Mouse (Mus musculus) heart, embryonic 11.5 days (tissue): Measurements from ENCODE around the gene Slc13a2. TPM values are rescaled to one million over a fixed set of nuclear protein-coding genes. Genes with fewer than 3 reads are reported as not detected.

ENCODE experiments used
- ATAC-seq: fragments of 200-750 bp; cut with Nextera tagmentation; replicated peaks from 2 replicates; pipeline ENCODE4 v1.8.0; 2017; ENCODE audit warnings: moderate library complexity; ENCODE audit not compliant: insufficient number of reproducible peaks, low FRiP score, low TSS enrichment
- H3K27ac ChIP-seq: fragments of 300-500 bp; sonication (generic); 2 replicates; pipeline ENCODE4 v1.5.1; 2014; ENCODE audit warnings: mild to moderate bottlenecking, low read depth, low read length
- H3K27me3 ChIP-seq: fragments of 300-500 bp; sonication (generic); 2 replicates; pipeline ENCODE4 v1.6.1; 2014; ENCODE audit warnings: mild to moderate bottlenecking, low read length, mixed read lengths; ENCODE audit not compliant: control insufficient read depth, insufficient read depth
- H3K36me3 ChIP-seq: fragments of 300-500 bp; sonication (generic); 2 replicates; pipeline ENCODE4 v1.6.1; 2014; ENCODE audit warnings: mild to moderate bottlenecking, low read length, moderate library complexity, mixed read lengths; ENCODE audit not compliant: control insufficient read depth, insufficient read depth
- H3K4me1 ChIP-seq: fragments of 300-500 bp; sonication (generic); 2 replicates; pipeline ENCODE4 v1.6.1; 2014; ENCODE audit warnings: low read length; ENCODE audit not compliant: control insufficient read depth, insufficient read depth
- H3K4me2 ChIP-seq: fragments of 300-500 bp; sonication (generic); 2 replicates; pipeline ENCODE4 v1.6.1; 2014; ENCODE audit warnings: mild to moderate bottlenecking, moderate library complexity
- H3K4me3 ChIP-seq: fragments of 300-500 bp; sonication (generic); 2 replicates; pipeline ENCODE4 v1.5.1; 2014; ENCODE audit warnings: low read depth, low read length
- H3K9ac ChIP-seq: fragments of 300-500 bp; sonication (generic); 2 replicates; pipeline ENCODE4 v1.6.1; 2014; ENCODE audit warnings: mild to moderate bottlenecking, low read depth, low read length, moderate library complexity
- H3K9me3 ChIP-seq: fragments of 300-500 bp; sonication (generic); replicated peaks from 2 replicates; pipeline ENCODE4 v1.6.1; 2016; ENCODE audit warnings: low read length; ENCODE audit not compliant: control insufficient read depth
- WGBS: fragments of 180-500 bp; shearing (Covaris S2); extraction: QIAGEN DNeasy Blood & Tissue Kit; methylation state at CpG from one replicate; pipeline ENCODE4 v1.1.7; 2014; ENCODE audit not compliant: insufficient replicate concordance; 5-methylcytosine and 5-hydroxymethylcytosine counted together
- polyA plus RNA-seq: library from polyadenylated mRNA; unstranded; fragments of >200 nt; fragmentation: Nextera tagmentation; extraction: Ambion mirVana; gene quantifications from 2 replicates; pipeline ENCODE4 v1.2.1, GENCODE M21; 2014

Gene Slc13a2
- polyA plus RNA-seq, 1 experiment from 2014 or later: not detected

GRCm38 (mm10) chr11:78447168-78447567 is 25.2 kb upstream of the Slc13a2 start:
- WGBS: 60% methylated on average over 3 of the region's 3 CpGs
- ATAC-seq: no peak

GRCm38 (mm10) chr11:78443115-78443514 is 21.1 kb upstream of the Slc13a2 start:
- H3K36me3 ChIP-seq: no peaks in the 10 kb centered on the region
- H3K4me2 ChIP-seq: no peak overlapping the region
- no peak overlapping the region for H3K9ac ChIP-seq
- ATAC-seq: no peak
- no peaks in the 10 kb centered on the region for H3K9me3 ChIP-seq
- H3K4me1 ChIP-seq: no peaks in the 10 kb centered on the region
- 68% methylated on average over 5 of the region's 5 CpGs for WGBS
- H3K4me3 ChIP-seq: no peak overlapping the region
- H3K27ac ChIP-seq: no peak overlapping the region
- no peaks in the 10 kb centered on the region for H3K27me3 ChIP-seq

More at GRCm38 (mm10) chr11:78447168-78447567, 25.2 kb upstream of the Slc13a2 start:
- no peaks in the 10 kb centered on the region for H3K9me3 ChIP-seq
- no peaks in the 10 kb centered on the region for H3K36me3 ChIP-seq
- no peaks in the 10 kb centered on the region for H3K4me1 ChIP-seq
- no peak overlapping the region for H3K4me2 ChIP-seq
- H3K27me3 ChIP-seq: no peaks in the 10 kb centered on the region
- no peak overlapping the region for H3K9ac ChIP-seq
- H3K4me3 ChIP-seq: no peak overlapping the region
- no peak overlapping the region for H3K27ac ChIP-seq

GRCm38 (mm10) chr11:78438399-78438930 is 16.4 kb upstream of the Slc13a2 start:
- H3K4me2 ChIP-seq: no peak overlapping the region
- ATAC-seq: no peak
- no peak overlapping the region for H3K4me3 ChIP-seq
- WGBS: 40% methylated on average over 3 of the region's 3 CpGs
- H3K9me3 ChIP-seq: no peaks in the 10 kb centered on the region
- H3K27ac ChIP-seq: no peak overlapping the region
- no peak overlapping the region for H3K9ac ChIP-seq
- no peaks in the 10 kb centered on the region for H3K36me3 ChIP-seq
- peaks cover 6% of the 10 kb centered on the region for H3K4me1 ChIP-seq
- H3K27me3 ChIP-seq: no peaks in the 10 kb centered on the region

- Histone ChIP-seq H3K27me3 (no peaks in the 10 kb centered on the region), H3K9ac (no peak overlapping the region), H3K4me2 (no peak overlapping the region), H3K27ac (no peak overlapping the region), H3K4me3 (no peak overlapping the region), H3K9me3 (no peaks in the 10 kb centered on the region), H3K4me1 (peaks cover 6% of the 10 kb centered on the region), H3K36me3 (no peaks in the 10 kb centered on the region)
- WGBS: 87% methylated on average over 7 of the region's 7 CpGs
- no peak for ATAC-seq
These were observed 15.2 kb upstream of the Slc13a2 start for GRCm38 (mm10) chr11:78437182-78437581.

GRCm38 (mm10) chr11:78435776-78436349 is 13.8 kb upstream of the Slc13a2 start:
- WGBS: 7% methylated on average over 19 of the region's 19 CpGs
- no peaks in the 10 kb centered on the region for H3K36me3 ChIP-seq
- H3K9me3 ChIP-seq: no peaks in the 10 kb centered on the region
- peaks cover 6% of the 10 kb centered on the region for H3K4me1 ChIP-seq
- H3K4me2 ChIP-seq: peak overlapping the region; percentile 45
- no peak for ATAC-seq
- H3K27me3 ChIP-seq: no peaks in the 10 kb centered on the region
- no peak overlapping the region for H3K4me3 ChIP-seq
- H3K27ac ChIP-seq: no peak overlapping the region
- no peak overlapping the region for H3K9ac ChIP-seq

GRCm38 (mm10) chr11:78434052-78434451 is 12.0 kb upstream of the Slc13a2 start:
- no peak overlapping the region for H3K4me3 ChIP-seq
- H3K9me3 ChIP-seq: no peaks in the 10 kb centered on the region
- no peak overlapping the region for H3K9ac ChIP-seq
- no peak for ATAC-seq
- WGBS: 32% methylated on average over 4 of the region's 4 CpGs
- no peaks in the 10 kb centered on the region for H3K27me3 ChIP-seq
- no peak overlapping the region for H3K4me2 ChIP-seq
- no peak overlapping the region for H3K27ac ChIP-seq
- peaks cover 6% of the 10 kb centered on the region for H3K4me1 ChIP-seq
- no peaks in the 10 kb centered on the region for H3K36me3 ChIP-seq

- no peak for ATAC-seq
- 79% methylated on average over 10 of the region's 10 CpGs for WGBS
- H3K36me3 ChIP-seq: no peaks in the 10 kb centered on the region
- H3K9ac ChIP-seq: no peak overlapping the region
- H3K27ac ChIP-seq: no peak overlapping the region
- no peak overlapping the region for H3K4me2 ChIP-seq
- H3K4me3 ChIP-seq: no peak overlapping the region
- H3K4me1 ChIP-seq: peaks cover 6% of the 10 kb centered on the region
- no peaks in the 10 kb centered on the region for H3K27me3 ChIP-seq
- no peaks in the 10 kb centered on the region for H3K9me3 ChIP-seq
These were observed 9.2 kb upstream of the Slc13a2 start for GRCm38 (mm10) chr11:78431176-78431575.

- Histone ChIP-seq H3K27ac (no peak overlapping the region), H3K36me3 (no peaks in the 10 kb centered on the region), H3K9ac (no peak overlapping the region), H3K4me1 (no peaks in the 10 kb centered on the region), H3K4me3 (no peak overlapping the region), H3K9me3 (no peaks in the 10 kb centered on the region), H3K27me3 (no peaks in the 10 kb centered on the region), H3K4me2 (no peak overlapping the region)
- no peak for ATAC-seq
- WGBS: 39% methylated on average over 11 of the region's 11 CpGs
These were observed 8.3 kb upstream of the Slc13a2 start for GRCm38 (mm10) chr11:78430195-78430878.

- H3K36me3 ChIP-seq: no peaks in the 10 kb centered on the region
- H3K4me2 ChIP-seq: no peak overlapping the region
- no peak overlapping the region for H3K4me3 ChIP-seq
- no peaks in the 10 kb centered on the region for H3K9me3 ChIP-seq
- H3K27me3 ChIP-seq: no peaks in the 10 kb centered on the region
- ATAC-seq: no peak
- H3K4me1 ChIP-seq: no peaks in the 10 kb centered on the region
- no peak overlapping the region for H3K9ac ChIP-seq
- whole genome bisulfite sequencing: 70% methylated on average over 5 of the region's 5 CpGs
- no peak overlapping the region for H3K27ac ChIP-seq
These were observed 6.3 kb upstream of the Slc13a2 start for GRCm38 (mm10) chr11:78428309-78428708.
